Mouse (Mus musculus): ENCODE measurements around the gene Gm21988. TPM values are rescaled to one million over a fixed set of nuclear protein-coding genes. Genes with fewer than 3 reads are reported as not detected.
A peak's percentile ranks its signal among the peaks of the same experiment; 100 is the strongest.

Gm21988 gene
- total and polyA plus RNA-seq, 3 experiments, result 1.2 to 3.5 (median 3.2) TPM

DNA sequence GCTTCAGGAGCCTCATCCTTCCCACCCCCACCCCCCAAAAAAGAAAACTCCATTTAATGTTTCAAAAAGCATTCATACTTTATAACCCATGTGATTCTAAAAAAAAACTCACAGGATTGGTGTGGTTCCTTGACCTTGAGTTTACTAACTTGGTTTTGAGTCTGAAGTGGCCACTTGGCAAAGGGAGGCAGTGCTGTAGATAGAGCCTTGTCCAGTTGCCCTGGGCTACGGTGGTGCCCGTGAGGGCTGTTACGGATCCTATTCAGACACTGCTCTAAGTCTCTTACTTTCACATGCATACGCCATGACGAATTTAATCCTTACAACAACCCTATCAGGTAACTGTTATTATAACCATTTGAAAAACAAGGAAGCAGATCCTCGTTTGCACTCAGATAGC lies 27.7 kb downstream of the Gm21988 start:
- ATAC-seq (ENCODE audit: extremely low read depth, insufficient number of reproducible peaks, low FRiP score, poor library complexity, severe bottlenecking) (no peak), DNase-seq (ENCODE audit: low spot score) (no peak)
- Histone ChIP-seq H3K27me3 (ENCODE audit: insufficient read depth, low read length) (peaks cover 10% of the 10 kb centered on the region), H3K36me3 (replicated peaks) (peaks cover 19% of the 10 kb centered on the region), H3K9me3 (replicated peaks) (peaks cover 10% of the 10 kb centered on the region; the same call in 1 of the 2 replicates), H3K4me3 (ENCODE audit: low read depth, low read length) (no peak overlapping the region), H3K4me1 (ENCODE audit: insufficient read depth, low read depth, low read length) (no peaks in the 10 kb centered on the region)
- TF ChIP-seq GATA2 (IDR thresholded peaks at IDR 0.05; ENCODE audit: borderline replicate concordance, low read depth, low read length), result no peak

- peaks cover 10% of the 10 kb centered on the region; the same call in 1 of the 2 replicates for H3K9me3 ChIP-seq (replicated peaks)
- no peaks in the 10 kb centered on the region for H3K4me1 ChIP-seq (ENCODE audit: insufficient read depth, low read depth, low read length)
- ATAC-seq (ENCODE audit: extremely low read depth, insufficient number of reproducible peaks, low FRiP score, poor library complexity, severe bottlenecking) (no peak), DNase-seq (ENCODE audit: low spot score) (no peak)
- no peak overlapping the region for H3K4me3 ChIP-seq (ENCODE audit: low read depth, low read length)
- TF ChIP-seq POLR2AphosphoS5 (IDR thresholded peaks at IDR 0.05; ENCODE audit: insufficient replicate concordance, low read depth, low read length) (no peak), TAL1 (conservative IDR thresholded peaks at IDR 0.05; ENCODE audit: low read depth, low read length) (no peak), CTCF (IDR thresholded peaks at IDR 0.05; ENCODE audit: low read depth, low read length) (no peak), GATA1 (IDR thresholded peaks at IDR 0.05; ENCODE audit: borderline replicate concordance, low read length) (no peak), GATA2 (IDR thresholded peaks at IDR 0.05; ENCODE audit: borderline replicate concordance, low read depth, low read length) (no peak)
- H3K36me3 ChIP-seq (replicated peaks), result peaks cover 8% of the 10 kb centered on the region
- H3K27me3 ChIP-seq (ENCODE audit: insufficient read depth, low read length), result peaks cover 16% of the 10 kb centered on the region
Observed at GRCm38 (mm10) chr11:70210681-70211080, 28.9 kb downstream of the Gm21988 start.

- ATAC-seq (ENCODE audit: extremely low read depth, insufficient number of reproducible peaks, low FRiP score, poor library complexity, severe bottlenecking), result no peak
- Histone ChIP-seq H3K9me3 (replicated peaks) (no peaks in the 10 kb centered on the region), H3K27me3 (ENCODE audit: insufficient read depth, low read length) (peaks cover 23% of the 10 kb centered on the region), H3K4me3 (ENCODE audit: low read depth, low read length) (no peak overlapping the region), H3K36me3 (replicated peaks) (no peaks in the 10 kb centered on the region), H3K4me1 (ENCODE audit: insufficient read depth, low read depth, low read length) (no peaks in the 10 kb centered on the region)
- DNase-seq (ENCODE audit: low spot score), result no peak
- no peak for TF ChIP-seq POLR2AphosphoS5 (IDR thresholded peaks at IDR 0.05; ENCODE audit: insufficient replicate concordance, low read depth, low read length)
- TF ChIP-seq GATA2 (IDR thresholded peaks at IDR 0.05; ENCODE audit: borderline replicate concordance, low read depth, low read length), result no peak
- no peak for TF ChIP-seq GATA1 (IDR thresholded peaks at IDR 0.05; ENCODE audit: borderline replicate concordance, low read length)
- no peak for TF ChIP-seq TAL1 (conservative IDR thresholded peaks at IDR 0.05; ENCODE audit: low read depth, low read length)
- TF ChIP-seq CTCF (IDR thresholded peaks at IDR 0.05; ENCODE audit: low read depth, low read length), result no peak
Observed at GRCm38 (mm10) chr11:70208778-70209388, 30.7 kb downstream of the Gm21988 start.

GRCm38 (mm10) chr11:70207283-70207682 lies 32.3 kb downstream of the Gm21988 start:
- no peaks in the 10 kb centered on the region for H3K9me3 ChIP-seq (replicated peaks)
- no peak for DNase-seq (ENCODE audit: low spot score)
- TF ChIP-seq CTCF (IDR thresholded peaks at IDR 0.05; ENCODE audit: low read depth, low read length), result no peak
- no peak for TF ChIP-seq GATA1 (IDR thresholded peaks at IDR 0.05; ENCODE audit: borderline replicate concordance, low read length)
- no peak for TF ChIP-seq POLR2AphosphoS5 (IDR thresholded peaks at IDR 0.05; ENCODE audit: insufficient replicate concordance, low read depth, low read length)
- no peak for TF ChIP-seq GATA2 (IDR thresholded peaks at IDR 0.05; ENCODE audit: borderline replicate concordance, low read depth, low read length)
- TF ChIP-seq TAL1 (conservative IDR thresholded peaks at IDR 0.05; ENCODE audit: low read depth, low read length), result no peak
- H3K36me3 ChIP-seq (replicated peaks), result no peaks in the 10 kb centered on the region
- peaks cover 3% of the 10 kb centered on the region; the same call in 1 of the 2 replicates for H3K4me1 ChIP-seq (ENCODE audit: insufficient read depth, low read depth, low read length)
- H3K4me3 ChIP-seq (ENCODE audit: low read depth, low read length), result no peak overlapping the region
- H3K27me3 ChIP-seq (ENCODE audit: insufficient read depth, low read length), result peaks cover 35% of the 10 kb centered on the region
- ATAC-seq (ENCODE audit: extremely low read depth, insufficient number of reproducible peaks, low FRiP score, poor library complexity, severe bottlenecking), result no peak

DNA sequence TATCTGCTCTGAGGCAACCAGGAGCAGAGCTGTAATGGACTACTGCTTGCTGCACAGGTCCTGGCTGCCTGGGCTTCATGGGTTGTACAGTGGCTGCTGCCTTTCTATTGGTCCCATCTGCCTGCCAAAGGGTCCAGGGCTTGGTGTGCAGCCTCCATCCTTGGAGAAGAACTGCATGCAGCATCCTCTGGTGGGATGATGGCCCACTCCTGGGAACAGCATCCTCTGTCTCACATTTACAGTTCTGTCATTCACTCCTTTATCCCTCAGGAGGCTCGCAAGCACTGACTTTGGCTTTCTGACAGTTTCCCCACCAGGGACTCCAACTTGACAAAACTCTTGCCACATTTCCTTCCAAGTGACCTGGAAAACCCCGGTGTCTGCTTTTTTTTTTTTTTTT lies 32.8 kb downstream of the Gm21988 start:
- peaks cover 37% of the 10 kb centered on the region for H3K27me3 ChIP-seq (ENCODE audit: insufficient read depth, low read length)
- TF ChIP-seq POLR2AphosphoS5 (IDR thresholded peaks at IDR 0.05; ENCODE audit: insufficient replicate concordance, low read depth, low read length) (no peak), GATA2 (IDR thresholded peaks at IDR 0.05; ENCODE audit: borderline replicate concordance, low read depth, low read length) (no peak), TAL1 (conservative IDR thresholded peaks at IDR 0.05; ENCODE audit: low read depth, low read length) (no peak), GATA1 (IDR thresholded peaks at IDR 0.05; ENCODE audit: borderline replicate concordance, low read length) (no peak), CTCF (IDR thresholded peaks at IDR 0.05; ENCODE audit: low read depth, low read length) (no peak)
- no peaks in the 10 kb centered on the region for H3K36me3 ChIP-seq (replicated peaks)
- H3K9me3 ChIP-seq (replicated peaks), result no peaks in the 10 kb centered on the region
- no peak overlapping the region for H3K4me3 ChIP-seq (ENCODE audit: low read depth, low read length)
- ATAC-seq (ENCODE audit: extremely low read depth, insufficient number of reproducible peaks, low FRiP score, poor library complexity, severe bottlenecking), result no peak
- no peak for DNase-seq (ENCODE audit: low spot score)
- peaks cover 7% of the 10 kb centered on the region; the same call in 1 of the 2 replicates for H3K4me1 ChIP-seq (ENCODE audit: insufficient read depth, low read depth, low read length)

- ATAC-seq (ENCODE audit: extremely low read depth, insufficient number of reproducible peaks, low FRiP score, poor library complexity, severe bottlenecking), result no peak
- DNase-seq (ENCODE audit: low spot score), result peak; percentile 53
- H3K27me3 ChIP-seq (ENCODE audit: insufficient read depth, low read length), result peaks cover 42% of the 10 kb centered on the region
- no peak overlapping the region for H3K4me3 ChIP-seq (ENCODE audit: low read depth, low read length)
- H3K4me1 ChIP-seq (ENCODE audit: insufficient read depth, low read depth, low read length), result peaks cover 22% of the 10 kb centered on the region
- TF ChIP-seq CTCF (IDR thresholded peaks at IDR 0.05; ENCODE audit: low read depth, low read length) (peak; percentile 91), TAL1 (conservative IDR thresholded peaks at IDR 0.05; ENCODE audit: low read depth, low read length) (no peak), GATA2 (IDR thresholded peaks at IDR 0.05; ENCODE audit: borderline replicate concordance, low read depth, low read length) (no peak)
- no peaks in the 10 kb centered on the region for H3K36me3 ChIP-seq (replicated peaks)
- no peaks in the 10 kb centered on the region for H3K9me3 ChIP-seq (replicated peaks)
Observed at GRCm38 (mm10) chr11:70201691-70202090, 37.9 kb downstream of the Gm21988 start.

All from G1E (cell line).